Mouse (Mus musculus): Measurements from ENCODE around the gene Usp5.

GRCm38 (mm10) chr6:124813496-124813895 is 15.8 kb downstream of the Usp5 start:
- TF ChIP-seq POLR2A (IDR thresholded peaks at IDR 0.05; ENCODE audit: borderline replicate concordance, low read depth, low read length) = no peak
- no peak for TF ChIP-seq CTCF (IDR thresholded peaks at IDR 0.05; ENCODE audit: low read depth, low read length)
